Mouse (Mus musculus): ENCODE results near the gene Inafm1.
A peak's percentile ranks its signal among the peaks of the same experiment; 100 is the strongest.

DNA sequence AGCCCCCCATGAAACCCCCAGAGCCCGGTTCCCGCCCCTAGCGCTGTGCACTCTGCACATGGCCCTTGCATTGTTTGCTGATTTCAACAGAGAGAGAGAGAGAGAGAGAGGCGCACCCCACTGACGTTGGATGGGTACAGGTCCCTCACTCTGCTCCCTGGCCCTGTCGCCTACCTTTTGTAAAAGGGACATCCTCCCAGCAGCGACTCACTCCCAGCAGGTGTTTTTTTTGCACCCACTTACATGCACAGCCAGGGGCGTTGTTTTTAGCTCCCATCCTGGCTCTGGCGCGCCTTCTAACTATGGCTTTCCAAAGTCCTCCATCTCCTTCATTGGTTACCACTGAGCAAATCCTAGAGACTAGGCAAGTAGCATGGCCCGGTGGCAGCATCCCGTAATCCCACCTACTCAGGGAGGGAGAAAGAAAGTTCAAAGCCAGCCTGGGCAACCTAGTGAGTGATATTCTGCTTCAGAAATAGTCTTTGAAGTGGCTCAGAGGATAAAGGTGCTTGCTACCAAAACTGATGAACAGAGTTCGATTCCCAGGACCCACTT lies 40.9 kb upstream of the Inafm1 start:
- TF ChIP-seq CTCF (IDR thresholded peaks at IDR 0.05; ENCODE audit: low read depth, low read length) (0 out of 2 replicates have a peak, but pooled peaks have one; percentile 37), POLR2A (IDR thresholded peaks at IDR 0.05; ENCODE audit: borderline replicate concordance, low read depth, low read length) (no peak)

Data from bone marrow macrophage, adult 2 months (primary cell).